In genomic region chr8:86474461-86474860, GRCm38 (mm10) we compare ENCODE assay signal across 33 mouse cellular contexts.
"Had no signal": no experiment of that assay in that cellular context is flagged by ENCODE, and none has a peak within 500 bp of the region (broad histone marks: within the 10 kb centered on the region; RNA-seq: fewer than 3 reads in every experiment).

No protein-coding gene starts in this region.

- H3K4me3 ChIP-seq: heart, embryonic 12.5 days; heart, embryonic 13.5 days; heart, embryonic 15.5 days; hindbrain, embryonic 13.5 days; hindbrain, embryonic 15.5 days; intestine, embryonic 15.5 days; kidney, embryonic 15.5 days; layer of hippocampus, adult 2 months; left cerebral cortex, adult 2 months had no signal

- H3K4me2 ChIP-seq: heart, embryonic 11.5 days; heart, embryonic 12.5 days; heart, embryonic 13.5 days; heart, embryonic 15.5 days; hindbrain, embryonic 13.5 days; hindbrain, embryonic 14.5 days; hindbrain, embryonic 15.5 days; intestine, embryonic 15.5 days; kidney, embryonic 15.5 days had no signal

- H3K9me3 ChIP-seq: heart, embryonic 12.5 days; heart, embryonic 13.5 days; heart, embryonic 15.5 days; hindbrain, embryonic 13.5 days; hindbrain, embryonic 15.5 days; intestine, embryonic 15.5 days; kidney, embryonic 15.5 days had no signal

- ATAC-seq: hindbrain, embryonic 16.5 days; hindbrain, postnatal 0 days; inflammation-experienced regulatory T-cells, adult 6 months; intestine, embryonic 15.5 days; intestine, embryonic 16.5 days; intestine, postnatal 0 days had no signal

- DNase-seq: heart, postnatal 10 days; heart, postnatal 14 days; heart, postnatal 36 days; heart, postnatal 4 days; kidney, adult 11 months; kidney, adult 18-20 months; kidney, adult 2 months; kidney, adult 8-10 months; kidney, adult 9 months; kidney, postnatal 10 days; kidney, postnatal 14 days; kidney, postnatal 25 days; kidney, postnatal 36 days; kidney, postnatal 4 days; layer of hippocampus, adult 9-11 months; layer of hippocampus, postnatal 36 days had no signal

- H3K27ac ChIP-seq: heart, embryonic 13.5 days; heart, embryonic 15.5 days; hindbrain, embryonic 13.5 days; hindbrain, embryonic 14.5 days; hindbrain, postnatal 0 days; intestine, embryonic 15.5 days; kidney, embryonic 15.5 days; kidney, postnatal 0 days; layer of hippocampus, adult 2 months; left cerebral cortex, adult 2 months had no signal

- H3K9ac ChIP-seq: heart, embryonic 12.5 days; heart, embryonic 13.5 days; heart, embryonic 15.5 days; hindbrain, embryonic 13.5 days; hindbrain, embryonic 14.5 days; hindbrain, embryonic 15.5 days; intestine, embryonic 15.5 days; kidney, embryonic 15.5 days had no signal

- H3K36me3 ChIP-seq: heart, embryonic 12.5 days; heart, embryonic 13.5 days; heart, embryonic 15.5 days; hindbrain, embryonic 13.5 days; hindbrain, embryonic 15.5 days; intestine, embryonic 15.5 days; kidney, embryonic 15.5 days had no signal

- H3K4me1 ChIP-seq: heart, embryonic 12.5 days; heart, embryonic 13.5 days; heart, embryonic 15.5 days; intestine, embryonic 15.5 days had no signal

- H3K27me3 ChIP-seq: heart, embryonic 12.5 days; heart, embryonic 13.5 days; heart, embryonic 15.5 days; hindbrain, embryonic 13.5 days; hindbrain, embryonic 15.5 days; intestine, embryonic 15.5 days; kidney, embryonic 15.5 days had no signal
